Mouse (Mus musculus): Measurements from ENCODE around the gene Usp30. TPM values are rescaled to one million over a fixed set of nuclear protein-coding genes. Genes with fewer than 3 reads are reported as not detected.

The Usp30 gene
- 10 to 100 TPM; 10.8 to 14.8 TPM for total RNA-seq (2021)
- long read RNA-seq, experiment 1, full-length matches to known transcripts: 10 of 15 reads
- long read RNA-seq, experiment 1, partial matches to known transcripts: 2 of 15 reads
- long read RNA-seq, experiment 1, other reads (novel, unspliced or antisense): 3 of 15 reads
- long read RNA-seq, experiment 2, full-length matches to known transcripts: 5 of 16 reads
- long read RNA-seq, experiment 2, partial matches to known transcripts: 1 of 16 reads
- long read RNA-seq, experiment 2, other reads (novel, unspliced or antisense): 10 of 16 reads

DNA sequence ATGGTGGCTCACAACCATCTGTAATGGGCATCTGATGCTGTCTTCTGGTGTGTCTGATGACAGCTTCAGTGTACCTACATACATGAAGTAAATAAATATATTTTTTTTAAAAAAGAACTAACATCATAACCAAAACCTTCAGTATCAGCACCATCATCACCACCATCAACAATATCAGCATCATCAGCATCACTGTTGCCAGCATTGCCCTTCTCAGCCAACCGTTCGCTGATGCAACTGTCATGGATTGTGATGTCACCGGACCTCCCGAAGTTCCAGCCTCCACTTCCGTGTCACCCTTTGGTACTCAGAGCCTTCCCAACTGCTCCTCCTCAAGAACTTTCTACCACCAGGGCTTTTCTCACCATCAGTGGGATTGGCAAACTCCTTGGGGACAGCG, at the start of gene Usp30:
Usp30 (plus strand) TSS at position 301 of the 400 bp plus-strand sequence.
- DNase-seq: no peak
- intact Hi-C loops (cut with DNase I): no loop called here

DNA sequence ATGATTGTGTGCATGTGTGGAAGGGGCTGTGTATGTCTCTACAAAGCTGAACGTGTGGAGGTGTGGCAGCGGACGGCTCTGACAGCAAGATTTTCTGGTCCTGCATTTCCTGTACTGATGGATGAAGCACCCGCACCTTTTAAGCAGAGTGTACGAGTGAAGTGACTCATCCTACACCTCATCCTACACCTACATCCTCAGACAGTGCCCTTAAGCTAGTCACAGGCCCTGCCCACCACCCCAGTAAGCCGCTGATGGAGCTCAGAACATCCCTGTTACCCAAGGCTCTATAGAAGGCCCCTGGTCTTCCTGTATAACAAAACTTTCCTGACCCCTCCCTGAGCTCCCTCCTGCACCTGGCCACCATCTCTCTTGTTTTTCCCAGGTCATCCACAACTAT, 40.9 kb upstream of the Usp30 start:
- intact Hi-C loops (cut with DNase I): no loop called here
- DNase-seq: no peak

- intact Hi-C loops (cut with DNase I): no loop called here
Observed at GRCm38 (mm10) chr5:114024885-114025284, 40.4 kb upstream of the Usp30 start.

GRCm38 (mm10) chr5:114027217-114027944, 37.9 kb upstream of the Usp30 start:
- intact Hi-C loops (cut with DNase I): no loop called here
- no peak for DNase-seq

More at GRCm38 (mm10) chr5:114024885-114025284, 40.4 kb upstream of the Usp30 start:
- DNase-seq: no peak

DNA sequence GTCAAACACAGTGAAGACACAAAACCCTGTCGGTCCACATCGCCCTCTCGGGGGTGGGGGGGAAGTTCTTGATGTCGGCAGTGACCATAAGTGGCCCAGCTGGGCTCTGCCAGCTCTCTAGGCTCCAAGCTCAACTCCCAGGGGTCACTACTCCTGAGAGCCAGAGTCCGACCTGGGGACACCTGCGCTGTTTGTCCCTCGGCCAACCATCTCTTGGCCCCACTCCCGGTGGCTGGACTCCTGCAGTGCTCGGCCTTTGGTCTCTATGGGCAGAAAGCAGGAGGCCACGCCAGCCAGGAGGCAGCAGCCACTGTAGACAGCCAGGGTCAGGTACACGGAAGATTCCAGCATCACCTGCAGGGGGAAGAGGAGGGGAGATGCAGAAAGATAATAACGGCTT, 37.1 kb upstream of the Usp30 start:
- DNase-seq: no peak
- intact Hi-C loops (cut with DNase I): no loop called here

DNA sequence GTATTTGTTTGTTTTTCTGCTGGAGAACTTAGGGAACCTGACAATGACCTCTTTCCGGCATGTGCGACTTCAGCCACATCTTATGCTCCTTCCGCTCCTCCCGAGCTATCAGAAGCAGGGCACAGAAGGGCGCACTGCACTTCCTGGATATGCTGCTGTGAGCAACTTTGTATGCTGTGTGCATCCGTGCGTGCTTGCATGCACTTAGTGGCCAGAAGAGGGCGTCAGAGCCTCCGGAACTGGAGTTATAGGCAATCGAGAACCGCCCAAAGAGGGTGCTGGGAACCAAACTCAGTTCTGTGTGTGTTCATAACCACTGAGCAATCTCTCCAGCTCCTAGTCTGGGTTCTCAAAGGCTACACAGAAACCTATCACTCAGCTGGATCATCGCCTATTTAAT, 34.6 kb upstream of the Usp30 start:
- intact Hi-C loops (cut with DNase I): no loop called here
- no peak for DNase-seq

DNA sequence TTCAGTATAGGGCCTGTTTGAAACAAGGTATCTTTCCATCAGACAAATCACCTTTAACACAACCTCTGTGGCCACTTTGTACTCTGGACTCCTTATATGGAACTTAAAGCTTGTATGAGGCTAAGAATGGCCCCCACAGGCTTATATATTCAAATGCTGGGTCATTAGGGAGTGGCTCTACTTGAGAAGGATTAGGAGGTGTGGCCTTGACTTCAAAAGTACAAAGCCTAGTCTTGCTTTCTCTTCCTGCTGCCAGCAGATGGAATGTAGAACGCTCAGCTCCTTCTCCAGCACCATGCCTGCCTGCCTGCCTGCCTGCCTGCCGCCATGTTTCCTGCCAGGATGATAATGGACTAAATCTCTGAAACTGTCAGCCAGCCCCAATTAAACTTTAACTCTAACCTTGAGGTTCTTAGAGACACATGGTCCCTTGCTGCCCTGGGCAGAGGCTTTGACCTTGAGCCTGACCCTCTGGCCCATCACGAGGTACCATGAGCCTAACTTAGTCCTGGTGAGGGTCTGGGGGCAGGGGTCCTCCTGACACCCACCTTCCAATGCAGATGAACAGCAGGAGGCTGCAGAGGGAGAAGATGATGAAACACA, 33.0 kb upstream of the Usp30 start:
- intact Hi-C loops (cut with DNase I): no loop called here
- DNase-seq: no peak

- intact Hi-C loops (cut with DNase I): no loop called here
Observed at GRCm38 (mm10) chr5:114034393-114034792, 30.9 kb upstream of the Usp30 start.

GRCm38 (mm10) chr5:114035111-114035510, 30.1 kb upstream of the Usp30 start:
- no peak for DNase-seq
- intact Hi-C loops (cut with DNase I): no loop called here

More at GRCm38 (mm10) chr5:114034393-114034792, 30.9 kb upstream of the Usp30 start:
- no peak for DNase-seq

DNA sequence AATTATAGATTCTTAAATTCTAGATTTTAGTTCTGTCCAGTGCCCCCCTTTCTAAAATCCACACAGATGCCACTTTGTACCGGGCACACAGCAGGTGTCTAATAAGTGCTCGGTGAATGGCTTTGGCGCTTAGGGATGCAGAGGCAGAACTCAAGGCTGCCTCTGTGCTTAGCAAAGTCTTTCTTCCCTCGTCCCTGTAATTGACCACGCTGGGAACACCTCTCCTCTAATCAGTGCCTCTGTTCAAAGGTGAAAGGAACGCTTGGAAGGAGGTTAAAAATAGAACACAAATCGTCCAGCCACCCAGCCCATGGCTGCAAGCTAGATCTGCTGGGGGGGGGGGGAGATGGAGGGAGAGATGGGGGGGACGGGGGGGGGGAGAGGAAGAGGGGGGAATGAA, 24.8 kb upstream of the Usp30 start:
- no peak for DNase-seq
- intact Hi-C loops (cut with DNase I): no loop called here

- intact Hi-C loops (cut with DNase I): no loop called here
- DNase-seq: no peak
Observed at GRCm38 (mm10) chr5:114040911-114041310, 24.4 kb upstream of the Usp30 start.

GRCm38 (mm10) chr5:114041327-114041930, 23.8 kb upstream of the Usp30 start:
- intact Hi-C loops (cut with DNase I): no loop called here
- peak; percentile 20 to 37 for DNase-seq

- DNase-seq: no peak
- intact Hi-C loops (cut with DNase I): loop anchor here (2.0 kb wide), 2 partner anchors 87 to 189 kb away; no protein-coding TSS in a partner anchor
Observed at GRCm38 (mm10) chr5:114043800-114044199, 21.5 kb upstream of the Usp30 start.

GRCm38 (mm10) chr5:114045134-114045533, 20.1 kb upstream of the Usp30 start:
- peak in 1 of 2 experiments; percentile 21 for DNase-seq
- intact Hi-C loops (cut with DNase I): loop anchor here (2.0 to 5.0 kb wide), 3 partner anchors 88 to 262 kb away; no protein-coding TSS in a partner anchor

GRCm38 (mm10) chr5:114046151-114046550, 19.1 kb upstream of the Usp30 start:
- intact Hi-C loops (cut with DNase I): loop anchor here (5.0 kb wide), 1 partner anchor 261 kb away; no protein-coding TSS in a partner anchor
- DNase-seq: no peak

GRCm38 (mm10) chr5:114046604-114047003, 18.7 kb upstream of the Usp30 start:
- no peak for DNase-seq
- intact Hi-C loops (cut with DNase I): loop anchor here (5.0 kb wide), 1 partner anchor 261 kb away; no protein-coding TSS in a partner anchor

- DNase-seq: no peak
- intact Hi-C loops (cut with DNase I): loop anchor here (5.0 kb wide), 1 partner anchor 260 kb away; no protein-coding TSS in a partner anchor
Observed at GRCm38 (mm10) chr5:114047182-114047581, 18.1 kb upstream of the Usp30 start.

- no peak for DNase-seq
- intact Hi-C loops (cut with DNase I): loop anchor here (5.0 kb wide), 1 partner anchor 258 kb away; no protein-coding TSS in a partner anchor
Observed at GRCm38 (mm10) chr5:114048731-114049308, 16.4 kb upstream of the Usp30 start.

DNA sequence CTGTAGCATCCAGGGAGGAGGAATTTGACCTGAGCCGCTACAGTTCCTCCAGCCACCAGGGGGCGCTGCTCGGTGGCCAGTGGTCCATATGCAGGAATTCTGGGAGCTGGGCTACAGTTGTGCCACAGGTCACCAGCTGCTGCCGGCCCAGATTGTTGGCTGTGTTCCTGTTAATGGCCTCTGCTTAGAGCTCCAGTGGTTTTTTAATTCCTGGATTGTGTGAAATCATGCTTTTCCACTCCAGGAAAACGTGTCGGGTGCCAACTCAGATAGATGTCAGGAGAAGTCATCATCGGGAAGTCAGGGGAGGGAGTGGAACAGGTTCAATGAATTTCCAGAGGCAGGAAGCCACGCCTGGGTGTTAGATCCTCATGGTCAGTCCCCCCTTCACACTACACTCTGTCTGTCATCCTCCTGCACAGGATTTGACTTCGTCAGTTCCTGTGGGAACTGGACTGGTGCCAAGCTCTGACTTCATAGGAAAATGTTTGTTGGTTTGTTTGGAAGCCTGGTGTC, 13.0 kb upstream of the Usp30 start:
- intact Hi-C loops (cut with DNase I): loop anchor here (2.0 kb wide), 1 partner anchor 74 kb away; no protein-coding TSS in a partner anchor

More for the DNA sequence above, 13.0 kb upstream of the Usp30 start:
- DNase-seq: peak; percentile 79 to 84

All from heart, postnatal 14 days (tissue).